Mouse (Mus musculus): Measurements from ENCODE around the gene Krtap10-4. TPM values are rescaled to one million over a fixed set of nuclear protein-coding genes. Genes with fewer than 3 reads are reported as not detected.

Gene Krtap10-4
- not detected for total RNA-seq (2023)

DNA sequence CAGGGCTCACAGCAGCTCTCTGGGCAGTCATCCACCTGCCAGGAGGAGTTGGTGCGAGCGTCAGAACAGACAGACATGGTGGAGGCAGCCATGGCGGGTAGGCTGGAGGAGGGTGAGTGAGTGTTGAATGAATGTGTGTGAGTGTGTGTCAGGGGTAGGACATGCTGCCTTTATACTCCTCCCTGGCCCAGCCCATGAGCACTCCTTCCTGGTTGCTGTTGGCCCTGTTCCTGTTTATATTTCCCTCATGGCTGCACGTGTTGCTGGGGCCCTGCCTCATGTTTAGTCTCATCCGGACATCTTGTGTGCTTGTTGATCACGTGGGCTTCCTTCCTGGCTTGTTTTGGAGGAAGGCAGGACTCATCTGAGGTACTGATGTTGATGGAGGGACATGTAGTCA lies at the start of gene Krtap10-4:
Gene Krtap10-4 (minus strand): TSS at position 145 of the 400 bp plus-strand sequence.

DNA sequence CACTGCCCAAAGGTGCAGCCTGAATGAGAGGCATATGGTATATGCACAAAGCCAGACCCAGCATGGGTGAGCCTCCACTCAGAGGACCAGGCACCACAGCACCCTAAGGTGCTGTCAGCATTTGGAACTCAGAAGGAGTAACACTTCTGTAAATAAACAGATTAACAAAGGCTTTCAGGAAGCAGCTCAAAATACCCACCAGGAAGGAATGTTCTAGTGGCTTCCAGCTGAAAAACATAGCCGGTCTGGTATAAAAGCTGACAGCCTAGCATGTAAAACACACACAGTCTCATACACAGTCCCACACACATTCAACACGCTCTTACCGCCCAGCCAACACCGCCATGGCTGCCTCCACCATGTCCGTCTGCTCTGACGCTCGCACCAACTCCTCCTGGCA lies 34.8 kb upstream of the Krtap10-4 start, which contains the start of gene Gm3285:
Gene Gm3285 (plus strand): TSS at position 301 of the 400 bp plus-strand sequence.

DNA sequence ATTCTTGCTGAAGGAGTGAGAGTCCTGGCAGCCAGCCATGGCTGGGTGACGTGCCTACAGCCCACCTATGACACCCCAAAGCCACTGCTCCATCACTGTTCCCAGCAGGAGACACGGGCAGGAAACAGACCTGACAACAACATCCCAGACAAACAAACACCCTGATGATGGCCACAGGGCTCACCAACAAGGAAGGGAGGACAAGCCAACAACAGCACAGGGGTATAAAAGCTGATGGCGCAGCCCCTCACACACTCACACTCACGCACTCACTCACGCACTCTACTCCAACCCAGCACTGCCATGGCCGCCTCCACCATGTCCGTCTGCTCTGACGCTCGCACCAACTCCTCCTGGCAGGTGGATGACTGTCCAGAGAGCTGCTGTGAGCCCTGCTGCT lies 25.7 kb upstream of the Krtap10-4 start, which contains the start of gene Gm10318:
Gene Gm10318 (plus strand): TSS at position 301 of the 400 bp plus-strand sequence.

GRCm38 (mm10) chr10:77846503-77846902 lies 19.6 kb upstream of the Krtap10-4 start, which contains the start of gene Gm36176:
Gm36176 (plus strand) TSS chr10:77846803.

GRCm38 (mm10) chr10:77835647-77836046 lies 8.8 kb upstream of the Krtap10-4 start, which contains the start of gene Krtap10-10:
Krtap10-10 (plus strand) TSS chr10:77835947.

GRCm38 (mm10) chr10:77814382-77814781 lies 12.5 kb downstream of the Krtap10-4 start, which contains the start of gene Gm2696:
Gm2696 (plus strand) TSS chr10:77814682.

DNA sequence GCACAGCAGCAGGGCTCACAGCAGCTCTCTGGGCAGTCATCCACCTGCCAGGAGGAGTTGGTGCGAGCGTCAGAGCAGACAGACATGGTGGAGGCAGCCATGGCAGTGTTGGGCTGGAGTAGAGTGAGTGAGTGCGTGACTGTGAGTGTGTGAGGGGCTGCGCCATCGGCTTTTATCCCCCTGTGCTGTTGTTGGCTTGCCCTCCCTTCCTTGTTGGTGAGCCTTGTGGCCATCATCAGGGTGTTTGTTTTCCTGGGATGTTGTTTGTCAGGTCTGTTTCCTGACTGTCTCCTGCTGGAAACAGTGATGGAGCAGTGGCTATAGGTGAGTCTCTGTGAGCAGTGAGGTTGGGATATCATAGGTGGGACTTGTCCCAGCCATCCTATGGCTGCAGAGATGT lies 15.2 kb downstream of the Krtap10-4 start, which contains the start of gene Gm9507:
Gene Gm9507 (minus strand): TSS at position 101 of the 400 bp plus-strand sequence.

DNA sequence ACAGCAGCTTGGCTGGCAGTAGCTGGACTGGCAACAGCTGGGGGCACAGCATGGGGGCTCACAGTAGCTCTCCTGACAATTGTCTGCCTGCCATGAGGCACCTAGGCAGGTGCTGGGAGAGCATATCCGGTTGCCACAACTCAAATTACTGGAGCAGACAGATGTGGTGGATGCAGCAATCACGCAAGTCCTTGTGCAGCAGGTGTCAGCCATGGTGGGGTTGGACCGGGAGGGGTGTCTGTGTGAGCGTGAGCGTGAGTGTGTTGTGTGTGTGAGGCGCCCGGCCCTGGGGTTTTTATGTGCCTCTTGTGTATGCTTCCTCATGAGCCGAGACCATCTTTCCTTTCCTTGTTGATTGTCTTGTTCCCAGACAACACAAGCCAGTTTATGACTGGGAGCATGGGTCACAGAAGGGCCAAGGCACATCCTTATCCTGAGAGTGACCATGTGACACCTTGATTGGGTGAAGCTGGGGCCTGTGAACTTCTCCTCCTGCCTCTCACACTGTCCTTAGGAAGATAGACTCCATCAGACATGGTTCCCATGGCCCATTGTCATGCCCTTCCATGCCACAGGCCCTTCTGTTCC lies 27.9 kb downstream of the Krtap10-4 start, which contains the start of gene Gm19668:
Gene Gm19668 (minus strand): TSS at position 213 of the 588 bp plus-strand sequence.

GRCm38 (mm10) chr10:77794976-77795375 lies 31.9 kb downstream of the Krtap10-4 start, which contains the start of gene Gm9639:
Gm9639 (minus strand) TSS chr10:77795076.

GRCm38 (mm10) chr10:77787876-77788275 lies 39.0 kb downstream of the Krtap10-4 start, which contains the start of gene Gm7137:
Gm7137 (minus strand) TSS chr10:77788200.

GRCm38 (mm10) chr10:77782442-77782841 lies 44.5 kb downstream of the Krtap10-4 start, which contains the start of gene Gm3250:
Gm3250 (minus strand) TSS chr10:77782542.

DNA sequence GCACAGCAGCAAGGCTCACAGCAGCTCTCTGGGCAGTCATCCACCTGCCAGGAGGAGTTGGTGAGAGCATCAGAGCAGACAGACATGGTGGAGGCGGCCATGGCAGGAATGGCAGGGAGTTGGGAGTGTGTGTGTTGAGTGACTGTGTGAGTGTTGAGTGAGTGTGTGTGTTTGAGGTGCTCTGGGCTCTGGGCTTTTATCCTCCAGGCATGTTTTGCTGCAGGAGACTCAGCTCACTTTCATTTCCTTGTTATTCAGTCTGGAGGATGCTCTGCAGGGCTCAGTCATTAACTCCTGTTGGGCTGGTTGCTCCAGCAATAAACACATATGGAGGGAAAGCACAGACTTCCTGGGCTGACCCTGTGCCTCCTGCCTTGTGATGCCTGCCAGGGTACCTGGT lies 50.1 kb downstream of the Krtap10-4 start, which contains the start of gene Gm7138:
Gene Gm7138 (minus strand): TSS at position 101 of the 400 bp plus-strand sequence.

Other genes with a start within 250 kb of the Krtap10-4 start
- gene Pttg1ip, start 245.4 kb downstream of the Krtap10-4 start, total RNA-seq (2023), result 100 TPM
- 67.6 TPM for gene Sumo3, start 221.0 kb downstream of the Krtap10-4 start, total RNA-seq (2023)
- not detected for gene Gm49325, start 220.9 kb downstream of the Krtap10-4 start, total RNA-seq (2023)
- gene Ube2g2, start 204.8 kb downstream of the Krtap10-4 start, total RNA-seq (2023), result 34.7 TPM
- 0.64 TPM for gene Tspear, start 140.5 kb downstream of the Krtap10-4 start, total RNA-seq (2023)
- gene Gm19402, start 136.3 kb downstream of the Krtap10-4 start, total RNA-seq (2023), result not detected
- gene Gm9508, start 129.9 kb downstream of the Krtap10-4 start, total RNA-seq (2023), result not detected
- not detected for gene Gm10272, start 120.5 kb downstream of the Krtap10-4 start, total RNA-seq (2023)
- gene Gm10024, start 115.6 kb downstream of the Krtap10-4 start, total RNA-seq (2023), result not detected
- gene Gm10142, start 111.3 kb downstream of the Krtap10-4 start, total RNA-seq (2023), result not detected
- not detected for gene Krtap12-1, start 106.5 kb downstream of the Krtap10-4 start, total RNA-seq (2023)
- gene Gm10100, start 100.6 kb downstream of the Krtap10-4 start, total RNA-seq (2023), result not detected
- not detected for gene Gm18596, start 84.5 kb downstream of the Krtap10-4 start, total RNA-seq (2023)
- not detected for gene Gm9736, start 75.7 kb downstream of the Krtap10-4 start, total RNA-seq (2023)
- not detected for gene Gm3233, start 67.4 kb downstream of the Krtap10-4 start, total RNA-seq (2023)
- gene Gm3238, start 55.8 kb downstream of the Krtap10-4 start, total RNA-seq (2023), result not detected
- not detected for gene Gm7138, start 50.2 kb downstream of the Krtap10-4 start, total RNA-seq (2023)
- not detected for gene Gm3250, start 44.6 kb downstream of the Krtap10-4 start, total RNA-seq (2023)
- gene Gm7137, start 38.9 kb downstream of the Krtap10-4 start, total RNA-seq (2023), result not detected
- not detected for gene Gm9639, start 32.0 kb downstream of the Krtap10-4 start, total RNA-seq (2023)
- gene Gm19668, start 28.0 kb downstream of the Krtap10-4 start, total RNA-seq (2023), result not detected
- gene Gm9507, start 15.3 kb downstream of the Krtap10-4 start, total RNA-seq (2023), result not detected
- not detected for gene Gm2696, start 12.4 kb downstream of the Krtap10-4 start, total RNA-seq (2023)
- not detected for gene Krtap10-10, start 8.9 kb upstream of the Krtap10-4 start, total RNA-seq (2023)
- gene Gm36176, start 19.7 kb upstream of the Krtap10-4 start, total RNA-seq (2023), result not detected
- not detected for gene Gm10318, start 25.8 kb upstream of the Krtap10-4 start, total RNA-seq (2023)
- gene Gm3285, start 34.9 kb upstream of the Krtap10-4 start, total RNA-seq (2023), result not detected
- gene Lrrc3, start 75.4 kb upstream of the Krtap10-4 start, total RNA-seq (2023), result not detected
- gene Trpm2, start 143.5 kb upstream of the Krtap10-4 start, total RNA-seq (2023), result 4.7 TPM
- 6.0 TPM for gene 1810043G02Rik, start 151.4 kb upstream of the Krtap10-4 start, total RNA-seq (2023)
- 110 TPM for gene Pfkl, start 183.0 kb upstream of the Krtap10-4 start, total RNA-seq (2023)
- not detected for gene Dnmt3l, start 214.9 kb upstream of the Krtap10-4 start, total RNA-seq (2023)
- 0.26 TPM for gene Aire, start 216.5 kb upstream of the Krtap10-4 start, total RNA-seq (2023)
- gene Icosl, start 242.2 kb upstream of the Krtap10-4 start, total RNA-seq (2023), result 20.0 TPM